Mouse (Mus musculus) embryonic facial prominence, embryonic 12.5 days (tissue): Measurements from ENCODE around the gene Snapc4. TPM values are rescaled to one million over a fixed set of nuclear protein-coding genes. Genes with fewer than 3 reads are reported as not detected.
"Not testable (repeated sequence)": the region's sequence is repeated elsewhere in the genome, so short reads cannot be mapped to it uniquely, and the experiment has no call there.

Experiments used
- ATAC-seq: fragments of 200-750 bp; cut with Nextera tagmentation; 2 replicates; pipeline ENCODE4 v1.8.0; 2017; ENCODE audit not compliant: insufficient number of reproducible peaks, insufficient read depth, low FRiP score, low TSS enrichment
- H3K27ac ChIP-seq: fragments of 300-500 bp; sonication (generic); 2 replicates; pipeline ENCODE4 v1.5.1; 2016; ENCODE audit warnings: mild to moderate bottlenecking
- H3K27me3 ChIP-seq: fragments of 300-500 bp; sonication (generic); 2 replicates; pipeline ENCODE4 v1.6.1; 2016; ENCODE audit warnings: mild to moderate bottlenecking, moderate library complexity
- H3K36me3 ChIP-seq: fragments of 300-500 bp; sonication (generic); 2 replicates; pipeline ENCODE4 v1.6.1; 2016; ENCODE audit warnings: mild to moderate bottlenecking
- H3K4me1 ChIP-seq: fragments of 300-500 bp; sonication (generic); 2 replicates; pipeline ENCODE4 v1.6.1; 2016
- H3K4me2 ChIP-seq: fragments of 300-500 bp; sonication (generic); replicated peaks from 2 replicates; pipeline ENCODE4 v1.6.1; 2016; ENCODE audit warnings: mild to moderate bottlenecking, moderate library complexity
- H3K4me3 ChIP-seq: fragments of 300-500 bp; sonication (generic); 2 replicates; pipeline ENCODE4 v1.5.1; 2016; ENCODE audit warnings: mild to moderate bottlenecking
- H3K9ac ChIP-seq: fragments of 300-500 bp; sonication (generic); 2 replicates; pipeline ENCODE4 v1.6.1; 2016; ENCODE audit warnings: mild to moderate bottlenecking, moderate library complexity
- H3K9me3 ChIP-seq: fragments of 300-500 bp; sonication (generic); 2 replicates; pipeline ENCODE4 v1.6.1; 2016; ENCODE audit warnings: mild to moderate bottlenecking, moderate library complexity
- WGBS: fragments of 180-500 bp; shearing (Covaris S2); methylation state at CpG from one replicate; pipeline ENCODE4 v1.1.7; 2016; 5-methylcytosine and 5-hydroxymethylcytosine counted together
- polyA plus RNA-seq: library from polyadenylated mRNA; unstranded; fragments of >200 nt; fragmentation: Nextera tagmentation; extraction: Ambion mirVana; gene quantifications from 2 replicates; pipeline ENCODE4 v1.2.1, GENCODE M21; 2016

Snapc4 gene
- polyA plus RNA-seq, 1 experiment from 2014 or later, result 39.2 TPM

GRCm38 (mm10) chr2:26403306-26403705 lies 22.9 kb upstream of the Snapc4 start:
- Histone ChIP-seq H3K9ac (no peak overlapping the region), H3K4me1 (peaks cover 30% of the 10 kb centered on the region), H3K9me3 (no peaks in the 10 kb centered on the region), H3K27me3 (no peaks in the 10 kb centered on the region), H3K27ac (no peak overlapping the region), H3K36me3 (peaks cover 42% of the 10 kb centered on the region), H3K4me3 (no peak overlapping the region), H3K4me2 (no peak overlapping the region)
- 79% methylated on average over 8 of the region's 8 CpGs for WGBS
- ATAC-seq, result no peak

- Histone ChIP-seq H3K4me3 (no peak overlapping the region), H3K4me1 (peaks cover 20% of the 10 kb centered on the region), H3K36me3 (peaks cover 51% of the 10 kb centered on the region), H3K27ac (no peak overlapping the region), H3K9ac (0 out of 2 replicates have a peak overlapping the region, but pooled peaks have one; percentile 12), H3K4me2 (no peak overlapping the region), H3K27me3 (no peaks in the 10 kb centered on the region), H3K9me3 (no peaks in the 10 kb centered on the region)
- no peak for ATAC-seq
- 89% methylated on average over 1 of the region's 1 CpGs for WGBS
These were observed 21.8 kb upstream of the Snapc4 start for GRCm38 (mm10) chr2:26402265-26402664.

GRCm38 (mm10) chr2:26401023-26401422 lies 20.6 kb upstream of the Snapc4 start:
- Histone ChIP-seq H3K36me3 (peaks cover 63% of the 10 kb centered on the region), H3K9me3 (no peaks in the 10 kb centered on the region), H3K4me3 (no peak overlapping the region), H3K4me2 (no peak overlapping the region), H3K27me3 (no peaks in the 10 kb centered on the region), H3K27ac (no peak overlapping the region), H3K9ac (no peak overlapping the region), H3K4me1 (peaks cover 8% of the 10 kb centered on the region)
- no peak for ATAC-seq
- 91% methylated on average over 4 of the region's 4 CpGs for WGBS

GRCm38 (mm10) chr2:26400296-26400695 lies 19.8 kb upstream of the Snapc4 start:
- H3K4me3 ChIP-seq, result no peak overlapping the region
- H3K4me1 ChIP-seq, result 0 out of 2 replicates have a peak, but pooled peaks cover 4% of the 10 kb centered on the region
- H3K4me2 ChIP-seq, result no peak overlapping the region
- H3K36me3 ChIP-seq, result peaks cover 71% of the 10 kb centered on the region
- no peak overlapping the region for H3K27ac ChIP-seq
- no peaks in the 10 kb centered on the region for H3K9me3 ChIP-seq
- H3K27me3 ChIP-seq, result no peaks in the 10 kb centered on the region
- no peak overlapping the region for H3K9ac ChIP-seq
- 82% methylated on average over 5 of the region's 5 CpGs for WGBS
- no peak for ATAC-seq

- H3K4me3 ChIP-seq, result no peak overlapping the region
- 0 out of 2 replicates have a peak, but pooled peaks cover 4% of the 10 kb centered on the region for H3K4me1 ChIP-seq
- no peak overlapping the region for H3K4me2 ChIP-seq
- no peaks in the 10 kb centered on the region for H3K27me3 ChIP-seq
- 83% methylated on average over 5 of the region's 5 CpGs for WGBS
- no peak for ATAC-seq
- H3K9ac ChIP-seq, result no peak overlapping the region
- H3K9me3 ChIP-seq, result no peaks in the 10 kb centered on the region
- H3K27ac ChIP-seq, result no peak overlapping the region
- peaks cover 77% of the 10 kb centered on the region for H3K36me3 ChIP-seq
These were observed 19.2 kb upstream of the Snapc4 start for GRCm38 (mm10) chr2:26399647-26400046.

GRCm38 (mm10) chr2:26398978-26399377 lies 18.5 kb upstream of the Snapc4 start:
- 0 out of 2 replicates have a peak, but pooled peaks cover 4% of the 10 kb centered on the region for H3K4me1 ChIP-seq
- no peaks in the 10 kb centered on the region for H3K9me3 ChIP-seq
- no peak for ATAC-seq
- no peaks in the 10 kb centered on the region for H3K27me3 ChIP-seq
- H3K9ac ChIP-seq, result no peak overlapping the region
- H3K4me2 ChIP-seq, result no peak overlapping the region
- WGBS, result 88% methylated on average over 8 of the region's 8 CpGs
- no peak overlapping the region for H3K4me3 ChIP-seq
- peaks cover 84% of the 10 kb centered on the region for H3K36me3 ChIP-seq
- no peak overlapping the region for H3K27ac ChIP-seq

GRCm38 (mm10) chr2:26391617-26392016 lies 11.2 kb upstream of the Snapc4 start:
- no peak for ATAC-seq
- Histone ChIP-seq H3K4me2 (no peak overlapping the region), H3K27ac (no peak overlapping the region), H3K4me1 (peaks cover 22% of the 10 kb centered on the region), H3K9ac (no peak overlapping the region), H3K9me3 (no peaks in the 10 kb centered on the region), H3K4me3 (no peak overlapping the region), H3K36me3 (peaks cover 73% of the 10 kb centered on the region), H3K27me3 (no peaks in the 10 kb centered on the region)
- 87% methylated on average over 6 of the region's 6 CpGs for WGBS

- Histone ChIP-seq H3K4me2 (no peak overlapping the region), H3K9ac (no peak overlapping the region), H3K4me3 (no peak overlapping the region), H3K4me1 (peaks cover 22% of the 10 kb centered on the region), H3K9me3 (no peaks in the 10 kb centered on the region), H3K27ac (no peak overlapping the region), H3K27me3 (no peaks in the 10 kb centered on the region), H3K36me3 (peaks cover 73% of the 10 kb centered on the region)
- no peak for ATAC-seq
- 80% methylated on average over 3 of the region's 3 CpGs for WGBS
These were observed 10.5 kb upstream of the Snapc4 start for GRCm38 (mm10) chr2:26390954-26391353.

- no peaks in the 10 kb centered on the region for H3K27me3 ChIP-seq
- WGBS, result under 1% methylated on average over 59 of the region's 60 CpGs
- H3K27ac ChIP-seq, result peak within 1 kb of the TSS; percentile 75
- H3K4me1 ChIP-seq, result peaks cover 22% of the 10 kb centered on the region
- peak within 1 kb of the TSS; percentile 94 for H3K4me2 ChIP-seq
- no peaks in the 10 kb centered on the region for H3K9me3 ChIP-seq
- peak within 1 kb of the TSS; percentile 95 for H3K9ac ChIP-seq
- peak; percentile 76 for ATAC-seq
- peaks cover 73% of the 10 kb centered on the region for H3K36me3 ChIP-seq
- H3K4me3 ChIP-seq, result peak within 1 kb of the TSS; percentile 97
These were observed 8.8 kb upstream of the Snapc4 start, which contains the start of the genes Entr1 and Pmpca for GRCm38 (mm10) chr2:26389154-26389690. TSS of gene Entr1 (minus strand) at chr2:26389316. TSS of gene Pmpca (plus strand) at chr2:26389339.

GRCm38 (mm10) chr2:26388682-26389153 lies 8.3 kb upstream of the Snapc4 start:
- Histone ChIP-seq H3K9me3 (no peaks in the 10 kb centered on the region), H3K27ac (peak overlapping the region; percentile 75), H3K4me3 (peak overlapping the region; percentile 97), H3K9ac (peak overlapping the region; percentile 95), H3K4me2 (peak overlapping the region; percentile 94), H3K4me1 (peaks cover 22% of the 10 kb centered on the region), H3K27me3 (no peaks in the 10 kb centered on the region), H3K36me3 (peaks cover 74% of the 10 kb centered on the region)
- 2% methylated on average over 44 of the region's 45 CpGs for WGBS
- peak; percentile 64 for ATAC-seq

GRCm38 (mm10) chr2:26387713-26388112 lies 7.3 kb upstream of the Snapc4 start:
- Histone ChIP-seq H3K9ac (peak overlapping the region; percentile 95; the same call in 1 of the 2 replicates), H3K9me3 (no peaks in the 10 kb centered on the region), H3K27me3 (no peaks in the 10 kb centered on the region), H3K4me1 (peaks cover 22% of the 10 kb centered on the region), H3K36me3 (peaks cover 75% of the 10 kb centered on the region), H3K4me3 (peak overlapping the region; percentile 97), H3K27ac (no peak overlapping the region), H3K4me2 (peak overlapping the region; percentile 94)
- ATAC-seq, result no peak
- WGBS, result 87% methylated on average over 3 of the region's 3 CpGs

GRCm38 (mm10) chr2:26380871-26381270 lies 418 bp upstream of the Snapc4 start:
- H3K4me3 ChIP-seq, result peak overlapping the region; percentile 73
- peaks cover 65% of the 10 kb centered on the region for H3K36me3 ChIP-seq
- 0 out of 2 replicates have a peak overlapping the region, but pooled peaks have one; percentile 55 for H3K27ac ChIP-seq
- H3K9me3 ChIP-seq, H3K27me3 ChIP-seq, ATAC-seq, H3K4me1 ChIP-seq: not testable (repeated sequence)
- WGBS, result 31% methylated on average over 6 of the region's 6 CpGs
- peak overlapping the region; percentile 88 for H3K4me2 ChIP-seq
- H3K9ac ChIP-seq, result peak overlapping the region; percentile 73
